In genomic region chr8:84137848-84138247, GRCm38 (mm10) we compare ENCODE assay signal across 26 mouse cellular contexts. TPM values are rescaled to one million over a fixed set of nuclear protein-coding genes. Genes with fewer than 3 reads are reported as not detected.
DNase-seq lines count a peak whose midpoint lies in the region; ATAC-seq and TF ChIP-seq lines count a peak whose summit lies in the region.
"Had no signal": no experiment of that assay in that cellular context is flagged by ENCODE, and none has a peak within 500 bp of the region (broad histone marks: within the 10 kb centered on the region; RNA-seq: fewer than 3 reads in every experiment).

No protein-coding gene starts in this region.

- no peak overlapping the region for H3K4me2 ChIP-seq in forebrain, embryonic 11.5 days (ENCODE audit: low read depth, low read length, severe bottlenecking)
- H3K4me2 ChIP-seq: embryonic facial prominence, embryonic 13.5 days; forebrain, embryonic 15.5 days; heart, embryonic 11.5 days; heart, embryonic 15.5 days; hindbrain, embryonic 13.5 days; intestine, embryonic 15.5 days had no signal

- H3K4me3 ChIP-seq in forebrain, embryonic 11.5 days (ENCODE audit: low read depth, low read length): no peak overlapping the region
- H3K4me3 ChIP-seq in forebrain, embryonic 10.5 days: no peak overlapping the region
- H3K4me3 ChIP-seq in ES-E14 (ENCODE audit: insufficient read depth in 1 of 2, low read depth in 1 of 2, low read length in 2 of 2, poor library complexity in 1 of 2, severe bottlenecking in 1 of 2): no peak overlapping the region
- H3K4me3 ChIP-seq: embryonic facial prominence, embryonic 13.5 days; forebrain, embryonic 15.5 days; heart, embryonic 15.5 days; hindbrain, embryonic 13.5 days; intestine, embryonic 15.5 days had no signal

- H3K4me1 ChIP-seq in forebrain, embryonic 11.5 days (replicated peaks; ENCODE audit: control insufficient read depth, insufficient read depth, low read length): no peaks in the 10 kb centered on the region
- no peaks in the 10 kb centered on the region for H3K4me1 ChIP-seq in forebrain, embryonic 10.5 days
- no peaks in the 10 kb centered on the region for H3K4me1 ChIP-seq in ES-E14 (ENCODE audit: control insufficient read depth in 2 of 2, insufficient read depth in 2 of 2, low read length in 2 of 2, poor library complexity in 1 of 2)
- H3K4me1 ChIP-seq: embryonic facial prominence, embryonic 13.5 days; forebrain, embryonic 15.5 days; heart, embryonic 15.5 days; hindbrain, embryonic 13.5 days; intestine, embryonic 15.5 days had no signal

- no peak for ATAC-seq in forebrain, embryonic 11.5 days (replicated peaks; ENCODE audit: low FRiP score)
- ATAC-seq: CD4-positive, CD25-positive, alpha-beta regulatory T cell, adult 4 months; forebrain, embryonic 15.5 days; intestine, embryonic 15.5 days had no signal

- no peaks in the 10 kb centered on the region for H3K27me3 ChIP-seq in forebrain, embryonic 11.5 days (ENCODE audit: control insufficient read depth, insufficient read depth, low read length)
- no peaks in the 10 kb centered on the region for H3K27me3 ChIP-seq in forebrain, embryonic 10.5 days (ENCODE audit: poor library complexity, severe bottlenecking)
- H3K27me3 ChIP-seq: embryonic facial prominence, embryonic 13.5 days; forebrain, embryonic 15.5 days; heart, embryonic 15.5 days; hindbrain, embryonic 13.5 days; intestine, embryonic 15.5 days had no signal

- no peaks in the 10 kb centered on the region for H3K9me3 ChIP-seq in forebrain, embryonic 11.5 days (ENCODE audit: control insufficient read depth, low read length)
- no peaks in the 10 kb centered on the region for H3K9me3 ChIP-seq in forebrain, embryonic 10.5 days
- H3K9me3 ChIP-seq in ES-E14 (ENCODE audit: control insufficient read depth, insufficient read depth, low read depth, low read length): no peaks in the 10 kb centered on the region
- H3K9me3 ChIP-seq: embryonic facial prominence, embryonic 13.5 days; forebrain, embryonic 15.5 days; heart, embryonic 15.5 days; hindbrain, embryonic 13.5 days; intestine, embryonic 15.5 days had no signal

- WGBS in forebrain, embryonic 11.5 days: 94% methylated on average over 3 of the region's 3 CpGs
- WGBS in forebrain, embryonic 10.5 days: 94% methylated on average over 3 of the region's 3 CpGs

- peak; percentile 34 for DNase-seq in forebrain, embryonic 11.5 days (ENCODE audit: low spot score)
- DNase-seq in forebrain, embryonic 10.5 days (ENCODE audit: extremely low spot score, low spot score): no peak
- DNase-seq in 3T3-L1 (ENCODE audit: low read depth, low spot score): peak; percentile 49
- peak; percentile 22 for DNase-seq in ES-E14 (ENCODE audit: low read depth, low spot score)
- peak; percentile 57 for DNase-seq in ZHBTc4 (ENCODE audit: low read depth, low spot score)
- no peak for DNase-seq in urinary bladder, postnatal 4 days (ENCODE audit: low spot score in 2 of 2)
- no peak for DNase-seq in B cell, adult 2 months
- no peak for DNase-seq in thymus, postnatal 10 days (ENCODE audit: low spot score in 2 of 2)
- DNase-seq: adrenal gland, adult 2 months; adrenal gland, postnatal 36 days; cerebellum, adult 11-12 months; cerebellum, adult 9-11 months; cerebellum, postnatal 36 days; gastrocnemius, postnatal 10 days; heart, adult 18-20 months; heart, postnatal 14 days; kidney, adult 18-20 months had no signal

- H3K9ac ChIP-seq in forebrain, embryonic 11.5 days (ENCODE audit: low read length): no peak overlapping the region
- H3K9ac ChIP-seq in ES-E14 (ENCODE audit: insufficient read depth, low read depth, low read length, poor library complexity, severe bottlenecking): no peak overlapping the region
- H3K9ac ChIP-seq: embryonic facial prominence, embryonic 13.5 days; forebrain, embryonic 15.5 days; heart, embryonic 15.5 days; hindbrain, embryonic 13.5 days; intestine, embryonic 15.5 days had no signal

- in situ Hi-C loops in ES-E14 (cut with MboI; ENCODE audit: low sequenced_read_pairs in 2 of 2, unreplicated experiment in 2 of 2): no loop called here

- no peak overlapping the region for H3K27ac ChIP-seq in forebrain, embryonic 11.5 days (ENCODE audit: low read depth, low read length)
- H3K27ac ChIP-seq in forebrain, embryonic 10.5 days: no peak overlapping the region
- H3K27ac ChIP-seq in ES-E14 (ENCODE audit: insufficient read depth, low read depth, low read length, poor library complexity, severe bottlenecking): no peak overlapping the region
- H3K27ac ChIP-seq: embryonic facial prominence, embryonic 13.5 days; forebrain, embryonic 15.5 days; heart, embryonic 15.5 days; hindbrain, embryonic 13.5 days; intestine, embryonic 15.5 days had no signal

- H3K36me3 ChIP-seq in forebrain, embryonic 11.5 days (ENCODE audit: control insufficient read depth, insufficient read depth, low read length): peaks cover 19% of the 10 kb centered on the region
- peaks cover 99% of the 10 kb centered on the region for H3K36me3 ChIP-seq in forebrain, embryonic 10.5 days (replicated peaks)
- peaks cover 68% of the 10 kb centered on the region for H3K36me3 ChIP-seq in ES-E14 (ENCODE audit: control insufficient read depth, insufficient read depth, low read length, poor library complexity, severe bottlenecking)

TF ChIP-seq in ES-E14, 5 proteins besides CTCF, POLR2A, EP300 and RAD21:
- TF ChIP-seq CHD2 (IDR thresholded peaks at IDR 0.05; ENCODE audit: low read depth, low read length): peak; percentile 75; the same call in 1 of the 2 replicates
- peak; percentile 92 for TF ChIP-seq HCFC1 (IDR thresholded peaks at IDR 0.05; ENCODE audit: borderline replicate concordance, insufficient read depth, low read length)
- no peak for TF ChIP-seq MAFK (IDR thresholded peaks at IDR 0.05; ENCODE audit: insufficient read depth, low read depth, low read length)
- no peak for TF ChIP-seq ZNF384 (IDR thresholded peaks at IDR 0.05; ENCODE audit: low read depth, low read length)
- TF ChIP-seq ZC3H11A (IDR thresholded peaks at IDR 0.05; ENCODE audit: borderline replicate concordance, low read depth, low read length): no peak

RNA-seq across cellular contexts. Expression of gene Cc2d1a, which starts 9.9 kb away (rescaled TPM):
- 16.0 and 17.1 TPM in 2 replicates for polyA plus RNA-seq in forebrain, embryonic 11.5 days (2014; fragmentation: Nextera tagmentation; extraction: Ambion mirVana)
- polyA plus RNA-seq in forebrain, embryonic 10.5 days (2016; fragmentation: Nextera tagmentation; extraction: Ambion mirVana): 17.3 and 20.8 TPM in 2 replicates
- 17.7 and 18.9 TPM in 2 replicates for total RNA-seq in ES-E14 (2012; rRNA removed)

RNA-seq across cellular contexts. Expression of gene 4930432K21Rik, which starts 10.0 kb away (rescaled TPM):
- 1.2 and 1.5 TPM in 2 replicates for polyA plus RNA-seq in forebrain, embryonic 11.5 days (2014; fragmentation: Nextera tagmentation; extraction: Ambion mirVana)
- 1.9 and 2.4 TPM in 2 replicates for polyA plus RNA-seq in forebrain, embryonic 10.5 days (2016; fragmentation: Nextera tagmentation; extraction: Ambion mirVana)
- 4.9 TPM in 2 replicates for total RNA-seq in ES-E14 (2012; rRNA removed)

RNA-seq across cellular contexts. Expression of gene Podnl1, which starts 12.1 kb away (rescaled TPM):
- 0.17 and 0.21 TPM in 2 replicates for polyA plus RNA-seq in forebrain, embryonic 11.5 days (2014; fragmentation: Nextera tagmentation; extraction: Ambion mirVana)
- polyA plus RNA-seq in forebrain, embryonic 10.5 days (2016; fragmentation: Nextera tagmentation; extraction: Ambion mirVana): 0.14 and 0.17 TPM in 2 replicates
- total RNA-seq in ES-E14 (2012; rRNA removed): 1.5 and 2.0 TPM in 2 replicates
- total RNA-seq: gastrocnemius, postnatal 4 days had no signal

RNA-seq across cellular contexts. Expression of gene Dcaf15, which starts 33.3 kb away (rescaled TPM):
- 14.4 and 14.5 TPM in 2 replicates for polyA plus RNA-seq in forebrain, embryonic 11.5 days (2014; fragmentation: Nextera tagmentation; extraction: Ambion mirVana)
- 17.0 and 18.5 TPM in 2 replicates for polyA plus RNA-seq in forebrain, embryonic 10.5 days (2016; fragmentation: Nextera tagmentation; extraction: Ambion mirVana)
- 53.5 and 62.0 TPM in 2 replicates for total RNA-seq in ES-E14 (2012; rRNA removed)

RNA-seq across cellular contexts. Expression of gene Nanos3, which starts 47.2 kb away (rescaled TPM):
- polyA plus RNA-seq in forebrain, embryonic 11.5 days (2014; fragmentation: Nextera tagmentation; extraction: Ambion mirVana): 2.9 and 5.0 TPM in 2 replicates
- polyA plus RNA-seq in forebrain, embryonic 10.5 days (2016; fragmentation: Nextera tagmentation; extraction: Ambion mirVana): 2.6 and 3.7 TPM in 2 replicates
- 7.0 and 9.9 TPM in 2 replicates for total RNA-seq in ES-E14 (2012; rRNA removed)
- total RNA-seq: hematopoietic stem cell, adult 5-6 weeks had no signal

Comparison
In these comparisons a context has a peak if more than half of its experiments do, and no peak if none do; other contexts are left out.
1. DNase-seq: peak in forebrain, embryonic 11.5 days (single experiment), 3T3-L1 (single experiment), ES-E14 (single experiment) and ZHBTc4 (single experiment); none in forebrain, embryonic 10.5 days (single experiment), urinary bladder, postnatal 4 days (0 of 2), B cell, adult 2 months (0 of 2) and thymus, postnatal 10 days (0 of 2).